Mouse (Mus musculus) embryonic fibroblast, embryonic 13.5 days (primary cell): ENCODE results near the gene Gm20388.

Source experiments
- CTCF ChIP-seq: IDR thresholded peaks from 2 replicates; pipeline ENCODE4 v1.5.1; 2011; ENCODE audit warnings: mild to moderate bottlenecking, control low read depth, low read length, moderate library complexity, borderline replicate concordance; ENCODE audit not compliant: insufficient read depth
- POLR2A ChIP-seq: IDR thresholded peaks from 2 replicates; pipeline ENCODE4 v1.6.1; 2011; ENCODE audit warnings: low read depth, mild to moderate bottlenecking, control low read depth, low read length, moderate library complexity

DNA sequence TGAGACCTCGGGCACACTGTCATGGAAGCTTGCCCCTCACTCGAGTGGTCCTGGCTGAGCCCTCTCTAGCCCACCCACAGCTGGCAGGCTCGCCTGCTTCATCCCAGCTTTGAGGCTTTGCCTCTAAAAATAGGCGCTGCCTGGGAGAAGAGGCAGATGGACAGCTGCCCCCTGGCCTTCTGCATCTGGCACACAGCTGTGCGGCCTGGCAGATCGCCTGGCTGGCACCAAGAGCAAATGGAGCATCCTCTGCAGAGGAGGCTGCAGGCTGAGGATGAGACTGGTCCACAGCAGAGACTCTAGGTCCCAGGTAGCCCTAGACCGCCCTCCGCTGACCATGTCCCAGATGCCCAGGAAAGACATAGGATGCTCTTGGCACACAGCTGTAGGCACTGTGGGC, 2805.9 kb downstream of the Gm20388 start:
- TF ChIP-seq CTCF (no peak), POLR2A (no peak)
